Mouse (Mus musculus) layer of hippocampus, adult 18-20 months (tissue): ENCODE results near the gene Usp24. TPM values are rescaled to one million over a fixed set of nuclear protein-coding genes. Genes with fewer than 3 reads are reported as not detected.

Source experiments
- DNase-seq, 2 experiments: peaks; one replicate each; pipeline ENCODE4 v3.0.0; 2022; ENCODE audit warnings: low spot score in 2 of 2
- total RNA-seq, 2 experiments: library from RNA; stranded (reverse); gene quantifications; 2 replicates each; pipeline ENCODE4 v1.2.3; 2021

Gene Usp24
- total RNA-seq, 2 experiments from 2014 or later, result 41.7 to 42.7 TPM

GRCm38 (mm10) chr4:106483831-106484230, 167.8 kb downstream of the Usp24 start:
- no peak for DNase-seq

GRCm38 (mm10) chr4:106490620-106491019, 174.6 kb downstream of the Usp24 start:
- no peak for DNase-seq

Other genes with a start within 250 kb of the Usp24 start
- under 1 TPM in 1 of 2 experiments, not detected in 1; 0.12 TPM for gene Pcsk9, start 148.1 kb downstream of the Usp24 start, total RNA-seq
- gene Bsnd, start 176.1 kb downstream of the Usp24 start, total RNA-seq, result not detected
- 10 to 100 TPM; 67.7 to 70.5 TPM for gene Dhcr24, start 244.8 kb downstream of the Usp24 start, total RNA-seq